In genomic region chr11:30404619-30405200, GRCm38 (mm10) we compare ENCODE assay signal across 11 mouse cellular contexts.
DNase-seq lines count a peak whose midpoint lies in the region; ATAC-seq and TF ChIP-seq lines count a peak whose summit lies in the region.
"Had no signal": no experiment of that assay in that cellular context is flagged by ENCODE, and none has a peak within 500 bp of the region (broad histone marks: within the 10 kb centered on the region; RNA-seq: fewer than 3 reads in every experiment).

No protein-coding gene starts in this region.

- H3K4me1 ChIP-seq in kidney, embryonic 15.5 days = peaks cover 18% of the 10 kb centered on the region
- H3K4me1 ChIP-seq in kidney, embryonic 14.5 days (ENCODE audit: control insufficient read depth, insufficient read depth, low read length) = 0 out of 2 replicates have a peak, but pooled peaks cover 6% of the 10 kb centered on the region
- no peaks in the 10 kb centered on the region for H3K4me1 ChIP-seq in cortical plate, adult 2 months (ENCODE audit: control insufficient read depth, insufficient read depth, low read length)
- peaks cover 13% of the 10 kb centered on the region for H3K4me1 ChIP-seq in heart, embryonic 16.5 days (ENCODE audit: control insufficient read depth, insufficient read depth, low read length)

- peak; percentile 11 for DNase-seq in embryo, embryonic 9.5 days (ENCODE audit: extremely low spot score)
- DNase-seq in cerebellum, adult 9-10 months = no peak
- DNase-seq in cerebellum, postnatal 10 days = no peak
- DNase-seq in spleen, adult 12 weeks (ENCODE audit: low spot score) = no peak

- H3K9ac ChIP-seq in kidney, embryonic 15.5 days = no peak overlapping the region
- no peak overlapping the region for H3K9ac ChIP-seq in kidney, embryonic 14.5 days (ENCODE audit: low read depth, low read length)
- no peak overlapping the region for H3K9ac ChIP-seq in heart, embryonic 16.5 days (ENCODE audit: low read length)
- H3K9ac ChIP-seq: limb, embryonic 12.5 days had no signal

- no peak overlapping the region for H3K4me3 ChIP-seq in kidney, embryonic 15.5 days (replicated peaks)
- no peak overlapping the region for H3K4me3 ChIP-seq in kidney, embryonic 14.5 days (ENCODE audit: low read length)
- H3K4me3 ChIP-seq in cortical plate, adult 2 months (ENCODE audit: insufficient read depth, low read length) = no peak overlapping the region
- H3K4me3 ChIP-seq in heart, embryonic 16.5 days (ENCODE audit: low read length) = no peak overlapping the region
- H3K4me3 ChIP-seq: limb, embryonic 12.5 days; midbrain, embryonic 10.5 days had no signal

- H3K27me3 ChIP-seq in kidney, embryonic 15.5 days = no peaks in the 10 kb centered on the region
- no peaks in the 10 kb centered on the region for H3K27me3 ChIP-seq in kidney, embryonic 14.5 days (ENCODE audit: control insufficient read depth, insufficient read depth, low read length)
- H3K27me3 ChIP-seq in heart, embryonic 16.5 days (ENCODE audit: control insufficient read depth, insufficient read depth, low read length) = no peaks in the 10 kb centered on the region
- H3K27me3 ChIP-seq: limb, embryonic 12.5 days had no signal

- no peaks in the 10 kb centered on the region for H3K9me3 ChIP-seq in kidney, embryonic 15.5 days (replicated peaks)
- H3K9me3 ChIP-seq in kidney, embryonic 14.5 days (ENCODE audit: control insufficient read depth, low read length) = no peaks in the 10 kb centered on the region
- no peaks in the 10 kb centered on the region for H3K9me3 ChIP-seq in heart, embryonic 16.5 days (replicated peaks; ENCODE audit: control insufficient read depth, low read length)
- H3K9me3 ChIP-seq: limb, embryonic 12.5 days; midbrain, embryonic 10.5 days had no signal

- no peaks in the 10 kb centered on the region for H3K36me3 ChIP-seq in kidney, embryonic 15.5 days
- no peaks in the 10 kb centered on the region for H3K36me3 ChIP-seq in kidney, embryonic 14.5 days (ENCODE audit: control insufficient read depth, insufficient read depth, low read length)
- no peaks in the 10 kb centered on the region for H3K36me3 ChIP-seq in heart, embryonic 16.5 days (ENCODE audit: control insufficient read depth, insufficient read depth)
- H3K36me3 ChIP-seq: limb, embryonic 12.5 days; midbrain, embryonic 10.5 days had no signal

- no peak; the same call in 1 of the 2 replicates for ATAC-seq in kidney, embryonic 15.5 days (replicated peaks; ENCODE audit: low FRiP score)
- ATAC-seq in kidney, embryonic 14.5 days (ENCODE audit: low FRiP score, low TSS enrichment) = no peak
- no peak for ATAC-seq in heart, embryonic 16.5 days (replicated peaks; ENCODE audit: extremely low read depth, insufficient read depth, low FRiP score)
- ATAC-seq: activated CD4-positive, CD25-positive, alpha-beta regulatory T cell, adult 4 months had no signal

- 0 out of 2 replicates have a peak overlapping the region, but pooled peaks have one; percentile 22 for H3K27ac ChIP-seq in kidney, embryonic 15.5 days
- H3K27ac ChIP-seq in kidney, embryonic 14.5 days (ENCODE audit: low read depth, low read length) = no peak overlapping the region
- peak overlapping the region; percentile 83; the same call in 1 of the 2 replicates for H3K27ac ChIP-seq in cortical plate, adult 2 months (ENCODE audit: insufficient read depth, low read length)
- H3K27ac ChIP-seq in heart, embryonic 16.5 days (ENCODE audit: low read length) = peak overlapping the region; percentile 62
- H3K27ac ChIP-seq: limb, embryonic 12.5 days; midbrain, embryonic 10.5 days had no signal

- no peak for TF ChIP-seq POLR2A in cortical plate, adult 2 months (IDR thresholded peaks at IDR 0.05; ENCODE audit: extremely low read depth, insufficient read depth, low read length)

- TF ChIP-seq CTCF in cortical plate, adult 2 months (IDR thresholded peaks at IDR 0.05; ENCODE audit: extremely low read depth, insufficient read depth, low read length) = no peak

- WGBS in kidney, embryonic 15.5 days = 42% methylated on average over 4 of the region's 4 CpGs
- WGBS in kidney, embryonic 14.5 days = 43% methylated on average over 4 of the region's 4 CpGs
- 61% methylated on average over 4 of the region's 4 CpGs for WGBS in heart, embryonic 16.5 days

- no peak overlapping the region for H3K4me2 ChIP-seq in kidney, embryonic 15.5 days
- H3K4me2 ChIP-seq in kidney, embryonic 14.5 days (replicated peaks; ENCODE audit: low read depth, low read length) = no peak overlapping the region
- no peak overlapping the region for H3K4me2 ChIP-seq in heart, embryonic 16.5 days (ENCODE audit: low read depth, low read length)
- H3K4me2 ChIP-seq: limb, embryonic 12.5 days had no signal
